Mouse (Mus musculus) heart, adult 2 months (tissue): ENCODE measurements at regions not wholly inside any gene's neighbourhood (a gene's known extent, or its start where the extent isn't known, plus 50 kb on each side); places are given as distances from the start of the nearest gene placed in this dataset.
"Not testable (repeated sequence)": the region's sequence is repeated elsewhere in the genome, so short reads cannot be mapped to it uniquely, and the experiment has no call there.

ENCODE experiments used
- DNase-seq, 2 experiments: peaks; one replicate each; pipeline ENCODE4 v3.0.0; 2021
- H3K27ac ChIP-seq: fragments of 200-600 bp; 2 replicates; pipeline ENCODE4 v1.8.1; 2022
- H3K27me3 ChIP-seq: fragments of 200-500 bp; 2 replicates; pipeline ENCODE4 v1.6.1; 2012; ENCODE audit warnings: mild to moderate bottlenecking, low read length, inconsistent platforms, mixed read lengths; ENCODE audit not compliant: control insufficient read depth, insufficient read depth
- H3K36me3 ChIP-seq: fragments of 200-500 bp; 2 replicates; pipeline ENCODE4 v1.6.1; 2012; ENCODE audit warnings: low read length, inconsistent platforms; ENCODE audit not compliant: control insufficient read depth, insufficient read depth
- H3K4me1 ChIP-seq: fragments of 200-500 bp; 2 replicates; pipeline ENCODE4 v1.6.1; 2011; ENCODE audit warnings: low read length; ENCODE audit not compliant: control insufficient read depth, insufficient read depth
- H3K4me3 ChIP-seq: fragments of 200-600 bp; 2 replicates; pipeline ENCODE4 v1.8.1; 2022
- H3K79me2 ChIP-seq: fragments of 200-500 bp; replicated peaks from 2 replicates; pipeline ENCODE4 v1.6.1; 2012; ENCODE audit warnings: mild to moderate bottlenecking, inconsistent platforms, low read length, moderate library complexity, mixed read lengths; ENCODE audit not compliant: control insufficient read depth, insufficient read depth
- H3K9ac ChIP-seq: fragments of 200-500 bp; 2 replicates; pipeline ENCODE4 v1.6.1; 2012; ENCODE audit warnings: low read depth, mild to moderate bottlenecking, control low read depth, inconsistent platforms, low read length, mixed read lengths
- CTCF ChIP-seq: fragments of 200-600 bp; IDR thresholded peaks from 2 replicates; pipeline ENCODE4 v1.8.1; 2022; ENCODE audit warnings: antibody characterized with exemption, mild to moderate bottlenecking, moderate library complexity
- EP300 ChIP-seq: fragments of 200-500 bp; IDR thresholded peaks from 2 replicates; pipeline ENCODE4 v1.6.1; 2011; ENCODE audit warnings: low read depth, low read length, control low read depth; ENCODE audit not compliant: insufficient read depth
- POLR2A ChIP-seq: fragments of 200-500 bp; IDR thresholded peaks from 2 replicates; pipeline ENCODE4 v1.6.1; 2011; ENCODE audit warnings: mild to moderate bottlenecking, low read depth, low read length, control low read depth; ENCODE audit not compliant: insufficient read depth
- WGBS: fragments of 180-500 bp; shearing (Covaris S2); methylation state at CpG from one replicate; pipeline ENCODE4 v1.1.7; 2018; 5-methylcytosine and 5-hydroxymethylcytosine counted together
- intact Hi-C: fragments of 180-260 bp; cut with DNase I; formaldehyde crosslinking; loops from one replicate; pipeline ENCODE4 v1.15.1; 2025

GRCm38 (mm10) chr15:91969378-91969777 lies 81.6 kb upstream of the Cntn1 start:
- Histone ChIP-seq H3K4me3 (no peak overlapping the region), H3K4me1 (no peaks in the 10 kb centered on the region), H3K27me3 (no peaks in the 10 kb centered on the region), H3K79me2 (no peaks in the 10 kb centered on the region), H3K9ac (no peak overlapping the region), H3K36me3 (no peaks in the 10 kb centered on the region), H3K27ac (no peak overlapping the region)
- 25% methylated on average over 10 of the region's 10 CpGs for WGBS
- peak; percentile 22 to 37 for DNase-seq
- TF ChIP-seq POLR2A = no peak
- TF ChIP-seq CTCF = peak; percentile 81
- intact Hi-C loops = loop anchor here (1.0 kb wide), 1 partner anchor 262 kb away; no protein-coding TSS in a partner anchor

GRCm38 (mm10) chr15:91971411-91971810 lies 79.6 kb upstream of the Cntn1 start:
- no peaks in the 10 kb centered on the region for H3K36me3 ChIP-seq
- 55% methylated on average over 3 of the region's 3 CpGs for WGBS
- DNase-seq = no peak
- intact Hi-C loops = no loop called here
- H3K27me3 ChIP-seq = no peaks in the 10 kb centered on the region
- no peaks in the 10 kb centered on the region for H3K79me2 ChIP-seq
- H3K4me3 ChIP-seq = no peak overlapping the region
- no peaks in the 10 kb centered on the region for H3K4me1 ChIP-seq
- TF ChIP-seq POLR2A (no peak), EP300 (no peak), CTCF (no peak)
- no peak overlapping the region for H3K27ac ChIP-seq
- no peak overlapping the region for H3K9ac ChIP-seq

GRCm38 (mm10) chr15:91971846-91972245 lies 79.1 kb upstream of the Cntn1 start:
- TF ChIP-seq POLR2A (no peak), EP300 (no peak), CTCF (no peak)
- no peak overlapping the region for H3K27ac ChIP-seq
- WGBS = 26% methylated on average over 5 of the region's 5 CpGs
- no peaks in the 10 kb centered on the region for H3K27me3 ChIP-seq
- no peaks in the 10 kb centered on the region for H3K36me3 ChIP-seq
- intact Hi-C loops = no loop called here
- no peak overlapping the region for H3K4me3 ChIP-seq
- DNase-seq = no peak
- H3K9ac ChIP-seq = no peak overlapping the region
- no peaks in the 10 kb centered on the region for H3K79me2 ChIP-seq
- H3K4me1 ChIP-seq = no peaks in the 10 kb centered on the region

GRCm38 (mm10) chr15:91975606-91976005 lies 75.4 kb upstream of the Cntn1 start:
- TF ChIP-seq POLR2A = no peak
- no peak for TF ChIP-seq EP300
- no peak for TF ChIP-seq CTCF
- Histone ChIP-seq H3K9ac (no peak overlapping the region), H3K36me3 (no peaks in the 10 kb centered on the region), H3K79me2 (no peaks in the 10 kb centered on the region), H3K4me1 (no peaks in the 10 kb centered on the region), H3K27ac (no peak overlapping the region), H3K27me3 (no peaks in the 10 kb centered on the region), H3K4me3 (no peak overlapping the region)
- WGBS = 48% methylated on average over 2 of the region's 2 CpGs
- no peak for DNase-seq
- intact Hi-C loops = no loop called here

- intact Hi-C loops, H3K9ac ChIP-seq, DNase-seq, H3K27me3 ChIP-seq, H3K36me3 ChIP-seq, H3K4me3 ChIP-seq, H3K27ac ChIP-seq, H3K4me1 ChIP-seq, H3K79me2 ChIP-seq: not testable (repeated sequence)
- WGBS = 96% methylated on average over 15 of the region's 15 CpGs
These were observed 67.8 kb upstream of the Cntn1 start for GRCm38 (mm10) chr15:91983186-91983585.

- H3K4me3 ChIP-seq = no peak overlapping the region
These were observed 50.9 kb upstream of the Cntn1 start for GRCm38 (mm10) chr15:92000086-92000485.

More at GRCm38 (mm10) chr15:92000086-92000485, 50.9 kb upstream of the Cntn1 start:
- no peak for DNase-seq
- H3K9ac ChIP-seq = no peak overlapping the region
- H3K36me3 ChIP-seq = no peaks in the 10 kb centered on the region
- no peak for TF ChIP-seq POLR2A
- no peak for TF ChIP-seq CTCF
- no peak for TF ChIP-seq EP300
- no peaks in the 10 kb centered on the region for H3K27me3 ChIP-seq
- H3K4me1 ChIP-seq = no peaks in the 10 kb centered on the region
- WGBS = 67% methylated on average over 6 of the region's 6 CpGs
- intact Hi-C loops = no loop called here
- no peaks in the 10 kb centered on the region for H3K79me2 ChIP-seq
- no peak overlapping the region for H3K27ac ChIP-seq
